Mouse (Mus musculus) kidney, adult 2 months (tissue): Measurements from ENCODE around the gene Pea15a. TPM values are rescaled to one million over a fixed set of nuclear protein-coding genes. Genes with fewer than 3 reads are reported as not detected.

ENCODE experiments used
- DNase-seq: peaks from one replicate; pipeline ENCODE4 v3.0.0; 2021
- H3K27ac ChIP-seq: fragments of 200-500 bp; 2 replicates; pipeline ENCODE4 v1.5.1; 2012; ENCODE audit warnings: low read depth, low read length, control low read depth, inconsistent platforms; ENCODE audit not compliant: insufficient read depth
- H3K27me3 ChIP-seq: fragments of 200-500 bp; replicated peaks from 2 replicates; pipeline ENCODE4 v1.6.1; 2012; ENCODE audit warnings: mild to moderate bottlenecking, moderate library complexity, low read length, inconsistent platforms; ENCODE audit not compliant: control insufficient read depth, insufficient read depth
- H3K36me3 ChIP-seq: fragments of 200-500 bp; 2 replicates; pipeline ENCODE4 v1.6.1; 2012; ENCODE audit warnings: mild to moderate bottlenecking, moderate library complexity, low read length, inconsistent platforms; ENCODE audit not compliant: control insufficient read depth, insufficient read depth
- H3K4me1 ChIP-seq: fragments of 200-500 bp; 2 replicates; pipeline ENCODE4 v1.6.1; 2011; ENCODE audit warnings: low read length; ENCODE audit not compliant: control insufficient read depth, insufficient read depth
- H3K4me3 ChIP-seq: fragments of 200-500 bp; 2 replicates; pipeline ENCODE4 v1.5.1; 2011; ENCODE audit warnings: mild to moderate bottlenecking, low read depth, low read length, control low read depth; ENCODE audit not compliant: insufficient read depth
- CTCF ChIP-seq: fragments of 200-500 bp; conservative IDR thresholded peaks from 2 replicates; pipeline ENCODE4 v1.5.1; 2011; ENCODE audit warnings: low read depth, mild to moderate bottlenecking, control low read depth, low read length, moderate library complexity, mixed read lengths; ENCODE audit not compliant: insufficient read depth, insufficient read length
- POLR2A ChIP-seq: fragments of 200-500 bp; IDR thresholded peaks from one replicate; pipeline ENCODE4 v1.6.1; 2011; ENCODE audit warnings: low read depth, low read length, control low read depth
- WGBS: fragments of 180-500 bp; shearing (Covaris S2); methylation state at CpG from one replicate; pipeline ENCODE4 v1.1.7; 2018; 5-methylcytosine and 5-hydroxymethylcytosine counted together
- polyA plus RNA-seq: library from polyadenylated mRNA; depleted of rRNA; stranded (reverse); fragments of >200 nt; gene quantifications from 2 replicates; pipeline ENCODE4 v1.2.3, GENCODE M21; 2012

Gene Pea15a
- polyA plus RNA-seq, 1 experiment = 58.7 TPM

GRCm38 (mm10) chr1:172198996-172199395 lies 7.6 kb downstream of the Pea15a start:
- Histone ChIP-seq H3K4me3 (no peak overlapping the region), H3K4me1 (peaks cover 20% of the 10 kb centered on the region), H3K36me3 (peaks cover 3% of the 10 kb centered on the region), H3K27me3 (no peaks in the 10 kb centered on the region), H3K27ac (no peak overlapping the region)
- DNase-seq = no peak
- TF ChIP-seq POLR2A (no peak), CTCF (no peak)
- WGBS = 73% methylated on average over 4 of the region's 4 CpGs

- no peak for DNase-seq
- WGBS = 89% methylated on average over 8 of the region's 8 CpGs
- H3K36me3 ChIP-seq = peaks cover 5% of the 10 kb centered on the region
- no peak overlapping the region for H3K27ac ChIP-seq
- H3K27me3 ChIP-seq = no peaks in the 10 kb centered on the region
- no peak for TF ChIP-seq CTCF
- TF ChIP-seq POLR2A = no peak
- H3K4me1 ChIP-seq = peaks cover 15% of the 10 kb centered on the region
- H3K4me3 ChIP-seq = no peak overlapping the region
These were observed 8.3 kb downstream of the Pea15a start for GRCm38 (mm10) chr1:172198316-172198715.

- Histone ChIP-seq H3K36me3 (peaks cover 5% of the 10 kb centered on the region), H3K27ac (no peak overlapping the region), H3K27me3 (no peaks in the 10 kb centered on the region), H3K4me1 (peaks cover 10% of the 10 kb centered on the region; the same call in 1 of the 2 replicates), H3K4me3 (no peak overlapping the region)
- WGBS = 84% methylated on average over 5 of the region's 5 CpGs
- TF ChIP-seq CTCF = no peak
- no peak for TF ChIP-seq POLR2A
- no peak for DNase-seq
These were observed 8.8 kb downstream of the Pea15a start for GRCm38 (mm10) chr1:172197851-172198250.

GRCm38 (mm10) chr1:172197146-172197545 lies 9.5 kb downstream of the Pea15a start:
- TF ChIP-seq POLR2A (no peak), CTCF (no peak)
- no peak for DNase-seq
- H3K4me3 ChIP-seq = no peak overlapping the region
- H3K27ac ChIP-seq = no peak overlapping the region
- H3K27me3 ChIP-seq = no peaks in the 10 kb centered on the region
- peaks cover 5% of the 10 kb centered on the region for H3K36me3 ChIP-seq
- WGBS = 77% methylated on average over 3 of the region's 3 CpGs
- 0 out of 2 replicates have a peak, but pooled peaks cover 7% of the 10 kb centered on the region for H3K4me1 ChIP-seq

- 62% methylated on average over 8 of the region's 8 CpGs for WGBS
- Histone ChIP-seq H3K36me3 (peaks cover 8% of the 10 kb centered on the region), H3K27ac (no peak overlapping the region), H3K4me3 (no peak overlapping the region), H3K4me1 (no peaks in the 10 kb centered on the region), H3K27me3 (no peaks in the 10 kb centered on the region)
- DNase-seq = no peak
- TF ChIP-seq POLR2A = no peak
- no peak for TF ChIP-seq CTCF
These were observed 12.2 kb downstream of the Pea15a start for GRCm38 (mm10) chr1:172194435-172194834.

GRCm38 (mm10) chr1:172192217-172192616 lies 14.4 kb downstream of the Pea15a start:
- Histone ChIP-seq H3K4me1 (no peaks in the 10 kb centered on the region), H3K36me3 (peaks cover 10% of the 10 kb centered on the region), H3K27ac (no peak overlapping the region), H3K4me3 (no peak overlapping the region), H3K27me3 (no peaks in the 10 kb centered on the region)
- no peak for DNase-seq
- 90% methylated on average over 3 of the region's 3 CpGs for WGBS
- TF ChIP-seq POLR2A (no peak), CTCF (no peak)

GRCm38 (mm10) chr1:172191578-172191977 lies 15.0 kb downstream of the Pea15a start:
- Histone ChIP-seq H3K4me3 (no peak overlapping the region), H3K27ac (no peak overlapping the region), H3K4me1 (no peaks in the 10 kb centered on the region), H3K27me3 (no peaks in the 10 kb centered on the region), H3K36me3 (peaks cover 11% of the 10 kb centered on the region)
- DNase-seq = no peak
- TF ChIP-seq CTCF (0 out of 2 replicates have a peak, but pooled peaks have one; percentile 13), POLR2A (no peak)
- 72% methylated on average over 2 of the region's 2 CpGs for WGBS

GRCm38 (mm10) chr1:172188891-172189290 lies 17.7 kb downstream of the Pea15a start:
- Histone ChIP-seq H3K27me3 (no peaks in the 10 kb centered on the region), H3K4me1 (no peaks in the 10 kb centered on the region), H3K4me3 (no peak overlapping the region), H3K36me3 (peaks cover 11% of the 10 kb centered on the region), H3K27ac (no peak overlapping the region)
- WGBS = 61% methylated on average over 4 of the region's 4 CpGs
- DNase-seq = no peak
- peak; percentile 67 for TF ChIP-seq CTCF
- TF ChIP-seq POLR2A = no peak
